Mouse (Mus musculus) layer of hippocampus, postnatal 36 days (tissue): ENCODE measurements around the gene Actl10. TPM values are rescaled to one million over a fixed set of nuclear protein-coding genes. Genes with fewer than 3 reads are reported as not detected.
A peak's percentile ranks its signal among the peaks of the same experiment; 100 is the strongest.

Experiments used
- DNase-seq, 2 experiments: peaks; one replicate each; pipeline ENCODE4 v3.0.0; 2022
- total RNA-seq, 2 experiments: library from RNA; stranded (reverse); gene quantifications; 2 replicates each; pipeline ENCODE4 v1.2.3; 2021

Gene Actl10
- total RNA-seq, 2 experiments from 2014 or later: not detected

- peak; percentile 90 to 91 for DNase-seq
Measured at GRCm38 (mm10) chr2:154583906-154584872, 32.6 kb downstream of the Actl10 start.

DNA sequence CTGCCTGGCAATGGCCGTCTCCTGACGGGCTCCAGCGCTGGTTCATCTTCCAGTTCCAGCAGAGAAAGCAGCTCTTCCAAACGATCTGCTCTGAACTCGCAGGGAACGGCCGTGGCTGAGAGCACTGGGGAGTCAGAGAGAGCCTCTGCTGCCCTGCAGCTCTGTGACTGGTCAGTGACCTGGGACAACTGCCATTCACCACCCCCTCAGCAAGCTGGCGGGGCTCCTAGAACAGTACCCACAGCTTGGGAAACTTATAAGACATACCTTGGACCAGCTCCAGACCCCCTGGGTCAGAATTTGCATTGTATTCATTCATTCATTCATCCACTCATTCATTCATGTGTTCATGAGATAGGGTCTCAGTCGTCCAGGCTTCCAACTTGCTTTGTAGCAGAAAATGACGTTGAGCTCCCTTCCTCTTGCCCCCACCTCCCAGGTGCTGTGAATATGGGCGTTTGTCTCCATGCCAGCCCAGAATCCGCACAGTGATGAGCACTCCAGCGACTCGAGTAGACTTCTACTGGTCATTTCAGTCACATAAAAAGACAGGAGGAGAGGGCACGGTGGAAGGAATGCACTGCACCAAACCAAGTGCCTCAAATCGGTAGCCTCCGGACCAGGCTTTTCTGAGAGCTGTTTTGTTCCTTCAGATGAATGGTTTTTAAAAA, 33.5 kb downstream of the Actl10 start:
- DNase-seq: no peak

DNA sequence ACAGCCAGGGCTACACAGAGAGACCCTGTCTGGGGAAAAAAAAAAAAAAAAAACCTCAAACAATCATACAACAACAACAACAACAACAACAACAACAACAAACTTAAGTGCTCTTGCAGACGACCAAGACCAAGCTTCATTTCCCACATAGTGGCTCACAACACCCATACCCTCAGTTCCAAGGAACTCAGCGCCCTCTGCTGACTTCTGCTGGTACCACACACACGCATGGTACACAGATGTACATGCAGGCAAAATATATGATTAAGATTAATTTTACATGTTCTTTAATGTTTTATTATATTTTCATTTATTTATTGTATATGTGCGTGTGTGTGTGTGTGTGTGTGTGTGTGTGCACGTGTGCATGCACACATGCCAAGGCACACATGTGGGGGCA, 34.8 kb downstream of the Actl10 start:
- DNase-seq: no peak

- DNase-seq: no peak
Measured at GRCm38 (mm10) chr2:154589051-154589450, 37.5 kb downstream of the Actl10 start.

DNA sequence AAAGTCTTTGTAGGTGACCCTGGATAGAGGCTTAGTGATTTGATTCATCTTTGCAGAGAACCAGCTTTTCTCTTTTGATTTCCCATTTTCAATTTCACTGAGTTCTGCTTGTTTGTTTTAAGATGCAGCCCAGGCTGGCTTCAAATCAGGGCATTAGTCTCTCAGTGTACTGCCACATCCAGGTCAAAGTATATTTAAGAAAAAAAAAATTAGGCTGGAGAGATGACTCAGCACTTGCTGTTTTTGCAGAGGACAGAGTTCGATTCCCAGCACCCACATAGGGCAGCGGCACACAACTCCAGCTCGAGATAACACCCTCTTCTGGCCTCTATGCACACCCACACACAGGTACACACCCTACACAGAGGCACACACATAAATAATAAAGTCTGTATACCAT, 39.7 kb downstream of the Actl10 start:
- DNase-seq: no peak

- no peak for DNase-seq
Measured at GRCm38 (mm10) chr2:154593025-154593424, 41.4 kb downstream of the Actl10 start.

GRCm38 (mm10) chr2:154595775-154596174, 44.2 kb downstream of the Actl10 start:
- peak in 1 of 2 experiments; percentile 20 for DNase-seq

DNA sequence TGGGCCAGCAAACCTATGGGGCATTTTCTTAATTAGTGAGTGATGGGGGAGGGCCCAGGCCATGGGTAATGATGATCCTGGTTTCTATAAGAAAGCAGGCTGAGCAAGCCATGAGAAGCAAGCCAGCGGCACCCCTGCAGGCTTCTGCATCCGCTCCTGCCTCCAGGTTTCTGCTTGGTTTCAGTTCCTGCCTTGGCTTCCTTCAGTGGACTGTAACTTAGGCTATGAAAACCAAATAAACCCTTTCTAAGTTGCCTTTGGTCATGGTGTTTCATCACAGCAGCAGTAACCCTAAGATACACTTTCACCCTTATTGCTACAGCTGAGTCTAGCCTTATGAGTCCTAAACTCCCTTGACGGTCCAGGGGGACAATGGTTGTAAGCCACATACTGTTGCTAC, 45.8 kb downstream of the Actl10 start:
- DNase-seq: no peak

- no peak for DNase-seq
Measured at GRCm38 (mm10) chr2:154600586-154600985, 49.0 kb downstream of the Actl10 start.

DNA sequence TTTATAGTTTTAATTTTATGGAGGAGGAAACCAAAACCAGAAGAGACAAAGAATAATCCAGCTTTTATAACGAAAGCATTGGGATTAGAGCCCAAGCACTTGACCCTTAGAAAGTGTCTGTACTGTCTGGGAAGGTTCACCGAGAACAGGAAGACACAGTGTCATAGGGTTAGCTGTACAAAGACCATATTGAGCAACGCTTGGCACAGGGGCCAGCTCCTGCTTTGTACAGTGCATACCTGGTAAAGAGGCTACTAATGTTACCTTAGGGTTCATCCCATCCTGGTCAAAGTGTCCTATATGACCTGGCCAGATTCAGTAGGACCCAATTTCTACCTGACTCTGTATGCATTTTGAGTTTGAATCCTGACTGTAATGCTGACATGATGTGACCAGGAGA, 49.7 kb downstream of the Actl10 start:
- no peak for DNase-seq

Other genes with a start within 250 kb of the Actl10 start
- gene Bpifb9b, start 244.5 kb upstream of the Actl10 start, total RNA-seq: not detected
- gene Cdk5rap1, start 178.8 kb upstream of the Actl10 start, total RNA-seq: 10 to 100 TPM; 12.7 to 16.7 TPM
- gene Snta1, start 143.7 kb upstream of the Actl10 start, total RNA-seq: 10 to 100 TPM; 42.3 to 48.0 TPM
- 10 to 100 TPM; 49.7 to 57.7 TPM for gene Cbfa2t2, start 115.3 kb upstream of the Actl10 start, total RNA-seq
- gene 1700003F12Rik, start 4.7 kb upstream of the Actl10 start, total RNA-seq: under 1 TPM in 1 of 2 experiments, not detected in 1; 0.99 TPM
- gene Necab3, start 7.1 kb downstream of the Actl10 start, total RNA-seq: 10 to 100 TPM; 26.8 to 28.6 TPM
- 1 to 10 TPM; 4.9 to 5.8 TPM for gene E2f1, start 18.1 kb downstream of the Actl10 start, total RNA-seq
- 10 to 100 TPM in 1 of 2 experiments, 1 to 10 TPM in 1; 10.0 to 10.5 TPM for gene Pxmp4, start 51.9 kb downstream of the Actl10 start, total RNA-seq
- 10 to 100 TPM in 1 of 2 experiments, 1 to 10 TPM in 1; 9.2 to 10.1 TPM for gene Zfp341, start 61.5 kb downstream of the Actl10 start, total RNA-seq
- not detected for gene 4930519P11Rik, start 61.7 kb downstream of the Actl10 start, total RNA-seq
- 100 to 1,000 TPM; 212 to 220 TPM for gene Chmp4b, start 99.9 kb downstream of the Actl10 start, total RNA-seq
- gene Gm14214, start 218.3 kb downstream of the Actl10 start, total RNA-seq: not detected
- 10 to 100 TPM; 66.5 to 67.0 TPM for gene Raly, start 239.3 kb downstream of the Actl10 start, total RNA-seq
- not detected for gene a, start 239.6 kb downstream of the Actl10 start, total RNA-seq